Mouse (Mus musculus) megakaryocyte, embryonic 14.5 days (primary cell): Measurements from ENCODE around the gene Rccd1. TPM values are rescaled to one million over a fixed set of nuclear protein-coding genes. Genes with fewer than 3 reads are reported as not detected.

Source experiments
- H3K27me3 ChIP-seq: replicated peaks from 2 replicates; pipeline ENCODE3; 2012; ENCODE audit warnings: inconsistent platforms
- H3K36me3 ChIP-seq: replicated peaks from 2 replicates; pipeline ENCODE3; 2012; ENCODE audit warnings: low read length, inconsistent platforms, mixed read lengths
- H3K4me1 ChIP-seq: 2 replicates; pipeline ENCODE4 v1.6.1; 2012; ENCODE audit warnings: inconsistent platforms
- H3K4me3 ChIP-seq: replicated peaks from 2 replicates; pipeline ENCODE3; 2012; ENCODE audit warnings: moderate library complexity, mild to moderate bottlenecking, inconsistent platforms
- H3K9me3 ChIP-seq: 2 replicates; pipeline ENCODE4 v1.6.1; 2012; ENCODE audit warnings: inconsistent platforms
- FLI1 ChIP-seq: IDR thresholded peaks from 2 replicates; pipeline ENCODE4 v1.6.1; 2012; ENCODE audit warnings: low read length, inconsistent platforms, mixed read lengths
- GATA1 ChIP-seq: IDR thresholded peaks from 3 replicates; pipeline ENCODE4 v1.6.1; 2012; ENCODE audit warnings: mixed read lengths, low read length, inconsistent platforms, borderline replicate concordance
- polyA plus RNA-seq: library from polyadenylated mRNA; stranded (reverse); fragments of >175 nt; gene quantifications from 2 replicates; pipeline ENCODE4 v1.2.3, GENCODE M21; 2012; ENCODE audit warnings: low replicate concordance; ENCODE audit not compliant: insufficient read depth

Rccd1 gene
- polyA plus RNA-seq, 1 experiment = 5.0 TPM

DNA sequence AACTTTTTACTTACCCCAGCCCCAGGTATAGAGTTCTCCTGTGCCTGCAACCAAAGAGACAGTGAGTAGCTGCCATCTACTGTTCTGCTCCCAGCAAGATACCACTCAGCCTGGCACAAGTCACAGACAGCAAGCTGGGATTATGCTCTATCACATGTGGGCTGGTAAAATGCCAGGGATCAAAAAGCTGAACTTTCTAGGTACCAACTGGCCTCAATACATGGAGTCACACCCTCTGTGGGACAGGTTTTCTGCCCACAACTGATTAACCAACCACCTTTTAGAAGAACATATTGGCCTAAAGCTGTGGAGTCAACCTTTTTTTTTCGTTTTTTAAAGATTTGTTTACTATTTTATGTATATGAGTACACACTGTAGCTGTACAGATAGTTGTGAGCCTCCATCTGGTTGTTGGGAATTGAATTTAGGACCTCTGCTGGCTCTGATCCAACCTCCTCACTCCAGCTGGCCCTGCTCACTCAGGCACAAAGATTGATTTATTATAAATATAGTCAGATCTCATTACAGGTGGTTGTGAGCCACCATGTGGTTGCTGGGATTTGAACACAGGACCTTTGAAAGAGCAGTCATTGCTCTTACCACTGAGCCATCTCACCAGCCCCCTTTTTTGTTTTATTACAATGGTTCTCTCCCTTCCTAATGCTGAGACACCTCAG is 6.7 kb downstream of the Rccd1 start:
- peaks cover 78% of the 10 kb centered on the region for H3K36me3 ChIP-seq
- no peaks in the 10 kb centered on the region for H3K9me3 ChIP-seq

DNA sequence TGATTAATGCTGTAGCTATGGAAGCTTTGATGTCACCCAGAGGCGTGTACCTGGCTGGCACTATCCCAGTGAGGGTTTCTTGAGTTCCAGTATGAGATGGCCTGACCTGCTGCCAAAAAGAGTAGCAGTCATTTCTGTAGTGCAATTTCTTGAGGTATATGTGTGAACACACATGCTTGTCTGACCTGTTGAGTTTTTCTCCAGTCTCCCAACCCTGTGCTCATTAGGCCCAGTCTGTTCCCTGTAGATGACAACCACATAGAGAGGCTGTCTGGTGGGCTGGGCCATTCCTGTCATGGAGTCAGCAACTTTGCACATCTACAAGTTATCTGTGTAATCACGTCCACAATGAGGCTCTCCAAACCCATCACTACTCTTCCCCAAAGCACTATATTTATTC is 8.5 kb downstream of the Rccd1 start:
- TF ChIP-seq FLI1 (no peak), GATA1 (no peak)
- H3K9me3 ChIP-seq = no peaks in the 10 kb centered on the region
- peaks cover 92% of the 10 kb centered on the region for H3K36me3 ChIP-seq
- no peaks in the 10 kb centered on the region for H3K27me3 ChIP-seq
- peaks cover 12% of the 10 kb centered on the region for H3K4me1 ChIP-seq
- H3K4me3 ChIP-seq = no peak overlapping the region

More for the DNA sequence above, 6.7 kb downstream of the Rccd1 start:
- Histone ChIP-seq H3K4me1 (peaks cover 19% of the 10 kb centered on the region), H3K27me3 (no peaks in the 10 kb centered on the region), H3K4me3 (no peak overlapping the region)
- TF ChIP-seq GATA1 (no peak), FLI1 (no peak)

- Histone ChIP-seq H3K4me3 (no peak overlapping the region), H3K4me1 (peaks cover 4% of the 10 kb centered on the region; the same call in 1 of the 2 replicates), H3K27me3 (no peaks in the 10 kb centered on the region), H3K36me3 (peaks cover 97% of the 10 kb centered on the region), H3K9me3 (no peaks in the 10 kb centered on the region)
- TF ChIP-seq FLI1 (no peak), GATA1 (no peak)
Measured at GRCm38 (mm10) chr7:80310771-80311170, 13.5 kb downstream of the Rccd1 start.

GRCm38 (mm10) chr7:80307766-80308165 is 16.5 kb downstream of the Rccd1 start:
- H3K4me3 ChIP-seq = no peak overlapping the region
- no peaks in the 10 kb centered on the region for H3K4me1 ChIP-seq
- H3K27me3 ChIP-seq = no peaks in the 10 kb centered on the region
- peaks cover 97% of the 10 kb centered on the region for H3K36me3 ChIP-seq
- H3K9me3 ChIP-seq = no peaks in the 10 kb centered on the region
- TF ChIP-seq GATA1 (no peak), FLI1 (no peak)

DNA sequence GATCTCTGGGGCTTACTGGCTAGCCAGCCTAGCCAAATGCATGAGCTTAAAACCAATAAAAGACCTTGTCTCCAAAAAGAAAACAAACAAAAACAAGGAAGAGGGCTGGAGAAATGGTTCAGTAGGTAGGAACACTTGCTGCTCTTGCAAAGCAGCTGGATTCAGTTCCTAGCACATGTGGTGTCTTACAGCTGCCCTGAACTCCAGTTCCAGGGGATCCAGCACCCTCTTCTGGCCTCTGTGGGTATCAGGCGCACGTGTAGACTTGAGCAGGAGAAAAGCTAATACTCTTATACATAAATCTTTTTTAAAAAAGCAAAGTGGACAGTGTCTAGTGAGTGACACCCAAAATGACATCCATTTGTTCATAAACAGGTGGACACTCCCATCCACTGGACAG is 22.7 kb downstream of the Rccd1 start:
- peaks cover 36% of the 10 kb centered on the region for H3K4me1 ChIP-seq
- peaks cover 84% of the 10 kb centered on the region for H3K36me3 ChIP-seq
- TF ChIP-seq FLI1 (no peak), GATA1 (no peak)
- no peak overlapping the region for H3K4me3 ChIP-seq
- no peaks in the 10 kb centered on the region for H3K9me3 ChIP-seq
- no peaks in the 10 kb centered on the region for H3K27me3 ChIP-seq

DNA sequence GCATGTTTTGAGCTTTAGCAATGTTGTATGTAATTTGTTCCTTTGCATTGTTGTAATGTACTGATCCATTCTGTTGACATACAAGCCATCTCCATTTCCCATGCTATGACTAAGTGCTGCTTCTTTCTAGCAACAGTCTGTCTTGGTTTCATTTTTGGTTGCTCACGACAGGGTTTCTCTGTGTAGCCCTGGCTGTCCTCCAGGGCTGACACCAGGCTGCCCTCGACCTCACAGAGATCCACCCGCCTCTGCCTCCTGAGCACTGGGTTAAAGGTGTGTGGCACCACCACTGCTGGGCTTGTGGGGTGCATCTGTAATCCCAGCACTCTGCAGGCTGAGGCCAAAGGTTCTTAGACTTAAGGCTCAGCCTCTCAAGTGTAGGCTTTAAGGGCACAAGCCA is 24.7 kb downstream of the Rccd1 start:
- Histone ChIP-seq H3K9me3 (no peaks in the 10 kb centered on the region), H3K36me3 (peaks cover 65% of the 10 kb centered on the region), H3K27me3 (no peaks in the 10 kb centered on the region), H3K4me3 (peak overlapping the region; percentile 78), H3K4me1 (peaks cover 49% of the 10 kb centered on the region)
- TF ChIP-seq FLI1 = no peak
- TF ChIP-seq GATA1 = no peak

GRCm38 (mm10) chr7:80298754-80299153 is 25.5 kb downstream of the Rccd1 start:
- Histone ChIP-seq H3K4me1 (peaks cover 52% of the 10 kb centered on the region), H3K4me3 (no peak overlapping the region), H3K36me3 (peaks cover 57% of the 10 kb centered on the region), H3K27me3 (no peaks in the 10 kb centered on the region), H3K9me3 (no peaks in the 10 kb centered on the region)
- TF ChIP-seq GATA1 = no peak
- TF ChIP-seq FLI1 = no peak

DNA sequence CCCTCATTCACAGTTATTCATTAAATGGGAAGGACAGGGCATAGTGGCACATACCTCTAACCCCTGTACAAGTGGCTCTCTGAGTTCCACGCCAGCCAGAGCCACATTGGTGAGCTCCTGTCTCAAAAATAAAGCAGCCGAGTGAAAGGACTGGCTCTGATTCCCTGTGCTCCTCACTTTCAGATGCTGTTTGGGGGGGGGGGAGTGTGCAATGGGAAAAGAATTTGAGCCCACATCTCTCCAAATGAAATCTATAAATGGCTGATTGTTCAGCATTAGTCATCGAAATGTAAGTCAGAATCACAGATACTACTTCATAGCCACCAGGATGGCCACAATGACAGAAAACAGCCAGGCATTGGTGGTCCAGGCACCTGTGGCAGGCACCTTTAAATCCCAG is 27.2 kb downstream of the Rccd1 start:
- H3K9me3 ChIP-seq = no peaks in the 10 kb centered on the region
- peaks cover 51% of the 10 kb centered on the region for H3K36me3 ChIP-seq
- peak overlapping the region; percentile 7 for H3K4me3 ChIP-seq
- no peaks in the 10 kb centered on the region for H3K27me3 ChIP-seq
- TF ChIP-seq FLI1 = no peak
- no peak for TF ChIP-seq GATA1
- H3K4me1 ChIP-seq = peaks cover 52% of the 10 kb centered on the region

GRCm38 (mm10) chr7:80296462-80296861 is 27.8 kb downstream of the Rccd1 start:
- no peaks in the 10 kb centered on the region for H3K27me3 ChIP-seq
- no peak overlapping the region for H3K4me3 ChIP-seq
- TF ChIP-seq GATA1 (no peak), FLI1 (no peak)
- H3K9me3 ChIP-seq = no peaks in the 10 kb centered on the region
- peaks cover 51% of the 10 kb centered on the region for H3K36me3 ChIP-seq
- peaks cover 52% of the 10 kb centered on the region for H3K4me1 ChIP-seq

- Histone ChIP-seq H3K9me3 (no peaks in the 10 kb centered on the region), H3K4me1 (peaks cover 52% of the 10 kb centered on the region), H3K27me3 (no peaks in the 10 kb centered on the region), H3K4me3 (peak overlapping the region; percentile 96), H3K36me3 (peaks cover 51% of the 10 kb centered on the region)
- TF ChIP-seq FLI1 = no peak
- TF ChIP-seq GATA1 = no peak
Measured at GRCm38 (mm10) chr7:80294764-80295648, 29.2 kb downstream of the Rccd1 start.
